Mouse (Mus musculus): ENCODE measurements around the gene Kansl1. TPM values are rescaled to one million over a fixed set of nuclear protein-coding genes. Genes with fewer than 3 reads are reported as not detected.

Kansl1 gene
- polyA plus RNA-seq, 1 experiment from 2014 or later = 21.9 TPM

DNA sequence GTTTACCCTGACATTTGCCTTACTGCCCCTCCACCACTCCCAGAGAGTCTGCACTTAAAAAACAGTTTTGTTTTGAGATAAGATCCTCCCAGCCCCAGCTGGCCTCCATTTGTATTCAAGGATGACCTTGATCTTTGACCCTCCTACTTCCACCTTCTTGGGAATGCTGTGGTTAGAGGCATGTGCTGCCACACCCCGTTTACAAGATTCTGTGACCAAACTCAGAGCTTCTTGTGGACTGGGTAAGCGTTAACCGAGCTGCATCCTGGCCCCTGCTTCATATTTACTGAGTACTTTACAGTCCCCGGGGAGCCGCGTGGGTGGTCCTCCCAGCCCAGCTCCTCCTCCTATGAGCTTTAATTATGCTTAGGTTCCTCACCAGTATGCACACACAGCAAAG, 173.0 kb downstream of the Kansl1 start:
- 14% methylated on average over 6 of the region's 6 CpGs for WGBS
- H3K9ac ChIP-seq (ENCODE audit: low read length) = no peak overlapping the region

GRCm38 (mm10) chr11:104295145-104295544, 173.5 kb downstream of the Kansl1 start:
- Histone ChIP-seq H3K9me3 (ENCODE audit: control insufficient read depth, low read length) (no peaks in the 10 kb centered on the region), H3K4me1 (replicated peaks; ENCODE audit: control insufficient read depth, insufficient read depth, low read length) (no peaks in the 10 kb centered on the region; the same call in 1 of the 2 replicates), H3K36me3 (ENCODE audit: control insufficient read depth, insufficient read depth, low read length) (no peaks in the 10 kb centered on the region), H3K4me2 (ENCODE audit: low read depth, low read length) (no peak overlapping the region), H3K27me3 (ENCODE audit: control insufficient read depth, insufficient read depth, low read depth, low read length) (no peaks in the 10 kb centered on the region), H3K9ac (ENCODE audit: low read length) (no peak overlapping the region), H3K4me3 (ENCODE audit: low read length) (no peak overlapping the region), H3K27ac (ENCODE audit: low read length) (no peak overlapping the region)
- no peak for ATAC-seq (ENCODE audit: low read depth)
- 47% methylated on average over 5 of the region's 5 CpGs for WGBS

More for the DNA sequence above, 173.0 kb downstream of the Kansl1 start:
- H3K4me3 ChIP-seq (ENCODE audit: low read length) = no peak overlapping the region
- no peak overlapping the region for H3K27ac ChIP-seq (ENCODE audit: low read length)
- H3K27me3 ChIP-seq (ENCODE audit: control insufficient read depth, insufficient read depth, low read depth, low read length) = no peaks in the 10 kb centered on the region
- no peak for ATAC-seq (ENCODE audit: low read depth)
- H3K36me3 ChIP-seq (ENCODE audit: control insufficient read depth, insufficient read depth, low read length) = no peaks in the 10 kb centered on the region
- no peaks in the 10 kb centered on the region for H3K9me3 ChIP-seq (ENCODE audit: control insufficient read depth, low read length)
- no peaks in the 10 kb centered on the region; the same call in 1 of the 2 replicates for H3K4me1 ChIP-seq (replicated peaks; ENCODE audit: control insufficient read depth, insufficient read depth, low read length)
- H3K4me2 ChIP-seq (ENCODE audit: low read depth, low read length) = no peak overlapping the region

GRCm38 (mm10) chr11:104293241-104293640, 175.4 kb downstream of the Kansl1 start:
- no peaks in the 10 kb centered on the region for H3K9me3 ChIP-seq (ENCODE audit: control insufficient read depth, low read length)
- H3K9ac ChIP-seq (ENCODE audit: low read length) = no peak overlapping the region
- H3K36me3 ChIP-seq (ENCODE audit: control insufficient read depth, insufficient read depth, low read length) = no peaks in the 10 kb centered on the region
- H3K4me3 ChIP-seq (ENCODE audit: low read length) = no peak overlapping the region
- H3K4me1 ChIP-seq (replicated peaks; ENCODE audit: control insufficient read depth, insufficient read depth, low read length) = no peaks in the 10 kb centered on the region; the same call in none of the 2 replicates
- ATAC-seq (ENCODE audit: low read depth) = no peak
- 53% methylated on average over 9 of the region's 9 CpGs for WGBS
- H3K27me3 ChIP-seq (ENCODE audit: control insufficient read depth, insufficient read depth, low read depth, low read length) = no peaks in the 10 kb centered on the region
- H3K27ac ChIP-seq (ENCODE audit: low read length) = no peak overlapping the region
- H3K4me2 ChIP-seq (ENCODE audit: low read depth, low read length) = no peak overlapping the region

DNA sequence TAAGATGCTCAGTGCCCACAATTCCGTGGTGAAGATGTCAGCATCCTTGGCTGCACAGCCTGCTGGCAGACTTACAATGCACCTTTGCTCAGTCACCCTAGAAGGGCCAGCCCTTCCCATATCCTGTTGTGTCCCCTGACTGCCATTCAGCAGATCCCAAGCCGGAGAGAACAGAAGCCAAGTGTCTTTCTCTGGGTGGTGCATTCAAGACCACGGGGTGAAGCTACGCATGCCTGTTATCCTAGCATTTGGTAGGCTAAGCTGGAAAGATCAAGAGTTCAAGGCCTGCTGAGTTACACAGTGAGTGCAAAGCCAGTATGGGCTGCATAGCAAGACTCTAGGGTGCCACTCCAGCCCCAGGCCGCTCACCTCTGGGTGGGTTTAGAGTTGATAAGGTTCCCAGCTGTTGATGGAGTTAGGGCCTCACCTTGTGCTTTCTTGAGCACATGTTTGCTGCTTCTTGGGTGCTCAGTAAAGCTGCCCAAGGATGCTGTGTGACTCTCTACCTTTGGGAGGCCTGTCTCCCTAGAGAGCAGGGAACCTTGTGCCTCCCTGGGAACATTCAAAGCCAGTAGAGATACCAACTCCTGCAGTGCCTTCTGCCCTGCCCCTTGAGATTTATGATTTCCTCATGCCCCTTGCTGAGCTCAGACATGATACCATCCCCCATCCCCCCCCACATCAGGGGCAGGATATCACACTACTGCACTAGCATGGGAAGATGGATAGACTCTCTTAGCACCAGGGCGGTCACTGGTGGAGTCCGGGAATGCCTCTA, 176.0 kb downstream of the Kansl1 start:
- H3K4me2 ChIP-seq (ENCODE audit: low read depth, low read length) = no peak overlapping the region
- no peak overlapping the region for H3K27ac ChIP-seq (ENCODE audit: low read length)
- H3K4me3 ChIP-seq (ENCODE audit: low read length) = no peak overlapping the region
- no peaks in the 10 kb centered on the region; the same call in none of the 2 replicates for H3K4me1 ChIP-seq (replicated peaks; ENCODE audit: control insufficient read depth, insufficient read depth, low read length)
- no peaks in the 10 kb centered on the region for H3K36me3 ChIP-seq (ENCODE audit: control insufficient read depth, insufficient read depth, low read length)
- ATAC-seq (ENCODE audit: low read depth) = no peak
- no peak overlapping the region for H3K9ac ChIP-seq (ENCODE audit: low read length)
- H3K27me3 ChIP-seq (ENCODE audit: control insufficient read depth, insufficient read depth, low read depth, low read length) = no peaks in the 10 kb centered on the region
- 81% methylated on average over 7 of the region's 7 CpGs for WGBS
- no peaks in the 10 kb centered on the region for H3K9me3 ChIP-seq (ENCODE audit: control insufficient read depth, low read length)

GRCm38 (mm10) chr11:104289199-104290031, 179.2 kb downstream of the Kansl1 start:
- H3K4me2 ChIP-seq (ENCODE audit: low read depth, low read length) = no peak overlapping the region
- no peaks in the 10 kb centered on the region for H3K36me3 ChIP-seq (ENCODE audit: control insufficient read depth, insufficient read depth, low read length)
- H3K27ac ChIP-seq (ENCODE audit: low read length) = peak overlapping the region; percentile 42; the same call in 1 of the 2 replicates
- no peak overlapping the region for H3K4me3 ChIP-seq (ENCODE audit: low read length)
- ATAC-seq (ENCODE audit: low read depth) = peak; percentile 70
- 21% methylated on average over 13 of the region's 13 CpGs for WGBS
- H3K27me3 ChIP-seq (ENCODE audit: control insufficient read depth, insufficient read depth, low read depth, low read length) = no peaks in the 10 kb centered on the region
- H3K4me1 ChIP-seq (replicated peaks; ENCODE audit: control insufficient read depth, insufficient read depth, low read length) = no peaks in the 10 kb centered on the region; the same call in 1 of the 2 replicates
- H3K9ac ChIP-seq (ENCODE audit: low read length) = no peak overlapping the region
- H3K9me3 ChIP-seq (ENCODE audit: control insufficient read depth, low read length) = no peaks in the 10 kb centered on the region

- 45% methylated on average over 6 of the region's 6 CpGs for WGBS
- Histone ChIP-seq H3K27me3 (ENCODE audit: control insufficient read depth, insufficient read depth, low read depth, low read length) (no peaks in the 10 kb centered on the region), H3K27ac (ENCODE audit: low read length) (peak overlapping the region; percentile 27; the same call in 1 of the 2 replicates), H3K4me2 (ENCODE audit: low read depth, low read length) (no peak overlapping the region), H3K36me3 (ENCODE audit: control insufficient read depth, insufficient read depth, low read length) (no peaks in the 10 kb centered on the region), H3K9me3 (ENCODE audit: control insufficient read depth, low read length) (no peaks in the 10 kb centered on the region), H3K9ac (ENCODE audit: low read length) (no peak overlapping the region), H3K4me1 (replicated peaks; ENCODE audit: control insufficient read depth, insufficient read depth, low read length) (no peaks in the 10 kb centered on the region; the same call in 1 of the 2 replicates), H3K4me3 (ENCODE audit: low read length) (no peak overlapping the region)
- peak; percentile 29; the same call in 1 of the 2 replicates for ATAC-seq (ENCODE audit: low read depth)
Observed at GRCm38 (mm10) chr11:104288835-104289198, 179.8 kb downstream of the Kansl1 start.

DNA sequence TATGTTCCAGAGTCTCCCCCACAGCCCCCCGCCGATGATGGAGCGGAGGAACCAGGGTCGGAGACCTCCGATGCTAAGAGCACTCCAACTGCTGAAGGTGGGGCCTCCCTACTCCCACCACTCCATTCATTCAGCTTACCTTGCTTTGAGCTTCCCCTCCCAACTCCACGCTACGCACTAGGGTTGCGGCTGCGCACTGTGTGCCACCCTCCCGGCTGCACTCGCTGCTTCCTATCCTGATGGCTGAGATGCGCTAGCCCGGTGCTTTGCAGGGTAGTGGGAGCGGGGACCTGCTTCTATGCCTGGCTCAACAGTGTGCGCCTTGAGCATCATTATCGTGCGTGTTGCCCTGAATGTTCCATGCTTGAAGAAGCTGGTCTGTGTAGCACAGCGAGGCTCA, 181.5 kb downstream of the Kansl1 start:
- Histone ChIP-seq H3K36me3 (ENCODE audit: control insufficient read depth, insufficient read depth, low read length) (no peaks in the 10 kb centered on the region), H3K27me3 (ENCODE audit: control insufficient read depth, insufficient read depth, low read depth, low read length) (no peaks in the 10 kb centered on the region), H3K4me3 (ENCODE audit: low read length) (no peak overlapping the region), H3K4me1 (replicated peaks; ENCODE audit: control insufficient read depth, insufficient read depth, low read length) (no peaks in the 10 kb centered on the region; the same call in 1 of the 2 replicates), H3K9ac (ENCODE audit: low read length) (no peak overlapping the region), H3K27ac (ENCODE audit: low read length) (no peak overlapping the region), H3K9me3 (ENCODE audit: control insufficient read depth, low read length) (no peaks in the 10 kb centered on the region), H3K4me2 (ENCODE audit: low read depth, low read length) (no peak overlapping the region)
- WGBS = 90% methylated on average over 18 of the region's 18 CpGs
- ATAC-seq (ENCODE audit: low read depth) = no peak
